Mouse (Mus musculus) thymus, adult 18-20 months (tissue): ENCODE data around the gene Abhd8.

Experiments
- DNase-seq, 2 experiments: peaks; one replicate each; pipeline ENCODE4 v3.0.0; 2022; ENCODE audit warnings: mixed read lengths in 2 of 2

The Abhd8 gene

GRCm38 (mm10) chr8:71477196-71477845 lies 13.9 kb upstream of the Abhd8 start:
- DNase-seq: no peak

GRCm38 (mm10) chr8:71476099-71476940 lies 12.9 kb upstream of the Abhd8 start:
- peak; percentile 64 to 71 for DNase-seq

- no peak for DNase-seq
Measured at GRCm38 (mm10) chr8:71475702-71476075, 12.2 kb upstream of the Abhd8 start.

- DNase-seq: no peak
Measured at GRCm38 (mm10) chr8:71474785-71475701, 11.6 kb upstream of the Abhd8 start.

DNA sequence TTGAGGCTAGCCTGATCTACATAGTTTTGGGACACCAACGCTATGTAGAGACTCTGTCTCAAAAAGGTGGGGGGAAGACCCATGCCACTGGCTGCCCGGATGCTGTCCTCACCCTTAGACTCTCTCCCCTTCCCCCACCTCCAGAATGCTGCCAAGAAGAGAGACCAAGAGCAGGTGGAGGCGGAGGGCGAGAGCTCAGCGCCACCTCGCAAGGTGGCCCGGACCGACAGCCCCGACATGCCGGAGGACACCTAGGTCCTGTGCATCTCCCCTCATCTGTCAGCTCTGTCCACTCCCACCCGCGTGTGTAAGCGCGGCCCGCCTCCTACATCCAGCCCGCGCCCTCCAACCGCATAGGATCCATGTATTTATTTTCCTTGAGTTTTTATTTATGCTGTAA lies 10.9 kb upstream of the Abhd8 start:
- no peak for DNase-seq

DNA sequence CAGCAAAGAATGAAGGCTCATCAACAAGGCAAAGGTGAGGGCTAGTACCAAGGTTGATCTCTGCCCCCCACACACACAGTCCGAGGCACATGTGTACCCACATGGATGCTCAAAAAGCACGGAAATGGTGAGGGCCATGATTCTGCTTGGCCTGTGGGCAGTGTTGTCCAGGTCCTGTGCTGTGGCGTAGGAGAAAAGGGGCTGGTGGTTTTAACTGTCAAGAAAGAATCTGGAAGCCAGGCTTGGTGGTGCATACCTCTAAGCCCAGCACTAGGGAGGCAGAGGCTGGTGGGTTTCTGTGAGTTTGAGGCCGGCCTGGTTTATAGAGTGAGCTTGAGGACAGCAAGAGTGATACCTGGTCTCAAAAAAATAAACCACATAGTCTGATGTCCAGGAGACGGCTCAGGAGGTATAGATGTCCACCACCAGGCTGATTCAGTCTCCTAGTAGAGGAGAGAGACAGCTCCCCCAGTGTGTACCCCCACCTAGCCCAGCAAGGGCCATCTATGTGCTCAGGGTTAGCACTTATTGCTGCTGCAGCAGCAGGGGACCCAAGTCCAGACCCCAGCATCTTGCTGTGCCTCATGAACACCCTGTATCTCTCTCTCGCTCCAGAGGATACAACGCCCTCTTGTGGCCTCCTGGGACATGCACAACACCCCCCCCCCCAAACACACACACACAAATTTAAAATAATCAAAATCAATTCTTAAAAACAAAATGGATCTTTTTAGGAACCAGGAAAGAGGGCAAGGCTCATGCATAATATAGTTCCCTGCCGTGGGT lies 9.3 kb upstream of the Abhd8 start:
- DNase-seq: no peak

DNA sequence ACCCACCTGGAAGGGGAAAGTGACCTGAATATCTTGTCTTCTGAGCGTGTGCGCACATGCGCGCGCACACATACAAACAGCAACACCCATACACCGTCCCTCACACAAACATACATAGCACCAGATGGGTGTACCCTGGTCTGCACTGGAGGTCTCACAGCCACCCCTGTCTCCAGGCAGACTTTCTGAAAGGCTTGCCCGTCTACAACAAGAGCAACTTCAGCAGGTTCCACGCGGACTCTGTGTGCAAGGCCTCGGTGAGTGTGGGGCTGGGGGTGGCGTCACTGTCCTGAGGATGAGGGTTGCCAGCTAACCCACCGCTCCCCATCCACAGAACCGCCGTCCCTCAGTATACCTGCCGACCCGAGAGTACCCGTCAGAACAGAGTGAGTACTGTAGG lies 8.4 kb upstream of the Abhd8 start:
- DNase-seq: no peak

DNA sequence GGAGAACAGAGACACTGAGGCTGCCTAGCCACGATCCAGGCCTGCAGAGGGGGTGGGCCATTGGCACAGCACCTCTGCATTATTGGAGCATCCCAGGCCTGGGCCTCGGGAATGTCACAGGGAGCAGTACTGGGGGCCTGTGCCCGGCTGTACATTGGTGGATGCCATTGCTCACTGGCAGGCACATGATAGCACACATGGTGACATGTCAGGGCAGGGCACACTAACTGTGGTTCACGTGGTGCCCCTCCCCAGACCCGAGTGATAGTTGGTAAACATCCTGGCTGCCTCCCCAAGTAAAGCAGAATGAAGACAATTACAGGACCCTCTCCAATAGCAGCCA lies 7.4 kb upstream of the Abhd8 start:
- no peak for DNase-seq

DNA sequence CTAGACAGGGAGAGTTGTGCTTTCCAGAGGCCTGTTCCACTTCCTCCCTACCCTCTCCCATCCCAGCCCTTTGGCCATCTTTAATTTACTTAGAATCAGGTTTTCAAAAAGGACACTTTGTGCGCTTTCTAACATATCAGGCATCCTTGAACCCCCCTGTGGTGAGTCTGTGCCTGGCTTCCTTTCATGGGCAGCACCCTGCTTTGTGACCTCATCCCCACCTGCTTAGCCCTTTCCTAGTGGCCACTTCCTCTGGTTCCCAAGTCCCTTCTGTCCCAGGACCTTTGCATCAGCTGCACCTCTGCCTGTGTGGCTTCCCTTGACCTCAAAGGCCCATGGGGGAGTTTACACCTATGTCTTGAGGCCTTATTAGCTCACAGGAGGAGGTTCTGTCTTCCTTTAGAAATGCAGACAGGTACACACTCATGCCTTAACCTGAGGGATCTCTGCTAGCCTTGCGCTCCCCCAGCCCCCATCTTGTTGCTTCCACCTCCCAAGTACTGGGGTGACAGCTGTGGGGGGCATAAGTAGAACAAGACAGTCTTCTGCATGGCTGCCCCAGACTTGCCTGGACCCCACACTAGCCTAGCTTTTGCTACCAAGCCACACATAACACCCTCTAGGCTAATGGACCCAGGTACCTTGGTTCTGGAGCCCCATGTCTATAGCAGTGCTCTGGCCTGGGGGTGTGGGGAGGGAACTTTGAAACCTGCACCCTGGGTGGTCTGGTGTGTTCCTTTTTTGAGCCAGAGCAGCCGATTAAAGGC lies 6.9 kb upstream of the Abhd8 start:
- no peak for DNase-seq

- DNase-seq: peak in 1 of 2 experiments; percentile 74
Measured at GRCm38 (mm10) chr8:71469411-71469810, 6.0 kb upstream of the Abhd8 start.

- DNase-seq: peak; percentile 97 to 98
Measured at GRCm38 (mm10) chr8:71468916-71469315, 5.5 kb upstream of the Abhd8 start, which contains the start of gene Dda1. Gene Dda1, plus strand, starts transcription at chr8:71469199.

DNA sequence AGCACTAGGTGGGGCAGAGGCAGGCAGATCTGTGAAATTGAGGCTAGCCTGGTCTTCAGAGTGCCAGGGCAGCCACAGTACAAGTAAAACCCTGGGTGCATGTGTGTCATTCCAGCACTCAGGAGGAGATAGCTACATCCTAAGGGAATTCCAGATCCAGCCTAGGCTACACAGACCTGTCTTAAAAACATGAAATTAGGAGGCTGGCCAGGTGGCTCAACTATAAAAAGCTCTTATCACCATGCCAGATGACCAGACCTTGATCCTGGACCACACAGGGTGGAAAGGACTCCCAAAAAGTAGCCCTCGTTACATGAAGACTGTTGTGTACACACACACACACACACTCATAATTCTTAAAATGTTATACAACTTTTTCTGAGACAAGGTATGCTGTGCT lies 4.5 kb upstream of the Abhd8 start:
- DNase-seq: no peak

GRCm38 (mm10) chr8:71467201-71467600 lies 3.7 kb upstream of the Abhd8 start:
- DNase-seq: no peak

- no peak for DNase-seq
Measured at GRCm38 (mm10) chr8:71466198-71466597, 2.7 kb upstream of the Abhd8 start.

GRCm38 (mm10) chr8:71465733-71466132 lies 2.3 kb upstream of the Abhd8 start:
- DNase-seq: no peak

- DNase-seq: peak; percentile 95 to 99
Measured at GRCm38 (mm10) chr8:71464513-71465500, 1.4 kb upstream of the Abhd8 start, which contains the start of gene Mrpl34. Gene Mrpl34, plus strand, starts transcription at chr8:71464959.

GRCm38 (mm10) chr8:71462786-71463185 lies 669 bp downstream of the Abhd8 start:
- peak; percentile 72 to 87 for DNase-seq

- peak in 1 of 2 experiments; percentile 6 for DNase-seq
Measured at GRCm38 (mm10) chr8:71462191-71462590, 1.3 kb downstream of the Abhd8 start.

DNA sequence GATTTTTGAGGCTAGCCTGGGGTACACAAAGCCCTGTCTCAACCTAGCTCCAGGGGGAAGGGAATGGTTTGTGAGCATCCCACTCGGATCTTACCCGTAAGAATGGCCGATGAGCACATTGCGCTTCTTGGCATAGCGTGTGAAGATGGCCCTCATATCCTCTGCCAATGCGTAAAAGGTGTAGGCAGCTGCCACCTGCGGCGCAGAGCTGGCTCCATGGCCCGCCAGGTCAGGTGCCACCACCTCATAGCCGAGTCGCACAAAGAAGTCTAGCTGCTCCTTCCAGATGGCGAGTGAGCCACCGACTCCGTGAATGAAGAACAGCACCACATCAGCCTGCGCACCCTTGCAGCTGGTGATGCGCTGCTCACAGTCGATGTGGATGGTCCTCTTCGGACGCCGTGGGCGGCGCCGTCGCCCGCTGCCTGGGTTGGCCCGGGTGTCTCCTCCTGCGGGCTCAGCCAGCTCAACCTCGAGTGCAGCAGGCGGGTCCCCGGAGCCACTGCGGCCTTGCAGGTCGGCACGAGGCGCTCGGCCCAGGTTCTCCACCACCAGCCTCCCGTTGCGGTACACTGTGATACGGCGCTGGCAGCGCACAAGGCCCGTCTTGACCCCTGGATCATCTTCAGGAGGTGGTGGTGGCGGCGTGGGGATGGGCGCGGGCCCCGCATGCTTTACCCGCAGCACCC lies 2.2 kb downstream of the Abhd8 start:
- peak in 1 of 2 experiments; percentile 11 for DNase-seq

GRCm38 (mm10) chr8:71460716-71461115 lies 2.7 kb downstream of the Abhd8 start:
- DNase-seq: no peak
